Mouse (Mus musculus) cerebellum, adult 11-12 months (tissue): Measurements from ENCODE around the gene Six5.
"Not testable (repeated sequence)": the region's sequence is repeated elsewhere in the genome, so short reads cannot be mapped to it uniquely, and the experiment has no call there.

Experiments
- DNase-seq: peaks from one replicate; pipeline ENCODE4 v3.0.0; 2022

Six5 gene

GRCm38 (mm10) chr7:19094471-19094825 is at the start of gene Six5:
Gene Six5, plus strand, starts transcription at chr7:19094594.
- DNase-seq: no peak

- no peak for DNase-seq
Observed at GRCm38 (mm10) chr7:19044616-19045015, 49.8 kb upstream of the Six5 start.

GRCm38 (mm10) chr7:19046286-19047069 is 47.9 kb upstream of the Six5 start:
- peak; percentile 84 for DNase-seq

- no peak for DNase-seq
Observed at GRCm38 (mm10) chr7:19048006-19048527, 46.3 kb upstream of the Six5 start.

GRCm38 (mm10) chr7:19049252-19049651 is 45.1 kb upstream of the Six5 start:
- no peak for DNase-seq

- no peak for DNase-seq
Observed at GRCm38 (mm10) chr7:19050172-19050571, 44.2 kb upstream of the Six5 start.

GRCm38 (mm10) chr7:19051161-19051560 is 43.2 kb upstream of the Six5 start:
- DNase-seq: no peak

GRCm38 (mm10) chr7:19052345-19053135 is 41.9 kb upstream of the Six5 start:
- no peak for DNase-seq

- no peak for DNase-seq
Observed at GRCm38 (mm10) chr7:19053136-19053532, 41.3 kb upstream of the Six5 start.

- peak; percentile 46 for DNase-seq
Observed at GRCm38 (mm10) chr7:19054047-19054776, 40.2 kb upstream of the Six5 start, which contains the start of gene Rsph6a. Gene Rsph6a, plus strand, starts transcription at chr7:19054690.

- DNase-seq: no peak
Observed at GRCm38 (mm10) chr7:19054777-19055076, 39.7 kb upstream of the Six5 start.

- DNase-seq: no peak
Observed at GRCm38 (mm10) chr7:19055108-19055507, 39.3 kb upstream of the Six5 start.

GRCm38 (mm10) chr7:19057405-19057804 is 37.0 kb upstream of the Six5 start:
- DNase-seq: no peak

- DNase-seq: no peak
Observed at GRCm38 (mm10) chr7:19065896-19066295, 28.5 kb upstream of the Six5 start.

- DNase-seq: no peak
Observed at GRCm38 (mm10) chr7:19067063-19067462, 27.3 kb upstream of the Six5 start.

- DNase-seq: no peak
Observed at GRCm38 (mm10) chr7:19067935-19068334, 26.5 kb upstream of the Six5 start.

- no peak for DNase-seq
Observed at GRCm38 (mm10) chr7:19068707-19069106, 25.7 kb upstream of the Six5 start.

GRCm38 (mm10) chr7:19069500-19069899 is 24.9 kb upstream of the Six5 start:
- no peak for DNase-seq

- not testable (repeated sequence) for DNase-seq
Observed at GRCm38 (mm10) chr7:19071024-19071423, 23.4 kb upstream of the Six5 start.

GRCm38 (mm10) chr7:19073504-19073903 is 20.9 kb upstream of the Six5 start:
- DNase-seq: peak; percentile 39

- DNase-seq: no peak
Observed at GRCm38 (mm10) chr7:19074494-19074893, 19.9 kb upstream of the Six5 start.

GRCm38 (mm10) chr7:19075231-19075630 is 19.2 kb upstream of the Six5 start:
- DNase-seq: no peak
